Mouse (Mus musculus): ENCODE results near the gene Gm5426.
"Not testable (repeated sequence)": the region's sequence is repeated elsewhere in the genome, so short reads cannot be mapped to it uniquely, and the experiment has no call there.

Gm5426 gene

DNA sequence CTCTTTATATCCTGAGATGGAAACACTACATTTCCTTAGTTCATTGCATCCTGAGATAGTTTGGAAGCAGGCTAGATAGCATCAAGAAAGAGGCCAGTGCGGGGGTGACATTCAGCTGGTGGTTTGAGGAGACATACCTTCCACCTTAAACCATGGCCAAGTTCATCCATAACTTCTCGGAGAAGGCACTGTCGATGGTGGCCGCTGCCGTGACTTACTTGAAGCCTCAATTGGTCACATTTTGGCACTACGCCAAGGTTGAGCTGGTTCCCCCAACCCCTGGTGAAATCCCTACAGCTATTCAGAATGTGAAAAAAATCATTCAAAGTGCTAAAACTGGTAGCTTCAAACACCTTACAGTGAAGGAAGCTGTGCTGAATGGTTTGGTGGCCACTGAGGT lies at the start of gene Gm5426:
Gm5426 (plus strand) TSS at position 153 of the 400 bp plus-strand sequence.
- DNase-seq (ENCODE audit: low read depth), result not testable (repeated sequence)

GRCm38 (mm10) chr10:96089744-96090143 lies 46.7 kb upstream of the Gm5426 start:
- no peak for DNase-seq (ENCODE audit: low read depth)

- no peak for DNase-seq (ENCODE audit: low read depth)
Observed at GRCm38 (mm10) chr10:96090388-96090787, 46.0 kb upstream of the Gm5426 start.

DNA sequence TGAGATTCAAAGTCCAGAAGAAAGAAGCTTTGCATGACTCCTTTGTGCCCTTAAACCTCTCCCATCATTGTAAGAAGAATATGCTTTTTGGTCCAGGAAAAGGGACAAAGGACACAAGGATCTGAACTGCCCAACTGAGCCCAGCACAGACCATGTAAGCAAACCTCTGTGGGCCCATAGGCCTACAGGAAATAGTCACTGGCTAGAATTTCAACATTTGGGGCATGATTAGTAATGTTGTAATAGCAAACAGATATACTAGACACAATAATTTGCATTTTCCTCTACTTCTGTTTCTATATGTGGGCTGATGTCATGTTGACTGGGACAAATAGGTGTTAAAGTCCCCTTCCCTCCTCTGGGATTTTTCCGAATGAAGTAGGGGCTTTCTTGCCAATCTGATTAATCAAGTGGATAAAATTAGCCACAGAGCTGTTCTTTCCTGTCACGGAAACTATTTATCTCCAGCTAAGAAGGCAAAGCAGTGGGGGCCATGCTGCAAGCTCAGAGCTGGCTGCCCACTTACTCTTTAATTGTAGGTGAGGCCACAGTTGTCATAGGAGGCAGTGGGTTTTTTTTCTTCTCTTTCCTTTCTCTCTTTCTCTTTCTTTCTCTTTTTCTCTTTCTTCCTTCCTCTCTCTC lies 42.4 kb upstream of the Gm5426 start:
- DNase-seq (ENCODE audit: low read depth), result no peak

DNA sequence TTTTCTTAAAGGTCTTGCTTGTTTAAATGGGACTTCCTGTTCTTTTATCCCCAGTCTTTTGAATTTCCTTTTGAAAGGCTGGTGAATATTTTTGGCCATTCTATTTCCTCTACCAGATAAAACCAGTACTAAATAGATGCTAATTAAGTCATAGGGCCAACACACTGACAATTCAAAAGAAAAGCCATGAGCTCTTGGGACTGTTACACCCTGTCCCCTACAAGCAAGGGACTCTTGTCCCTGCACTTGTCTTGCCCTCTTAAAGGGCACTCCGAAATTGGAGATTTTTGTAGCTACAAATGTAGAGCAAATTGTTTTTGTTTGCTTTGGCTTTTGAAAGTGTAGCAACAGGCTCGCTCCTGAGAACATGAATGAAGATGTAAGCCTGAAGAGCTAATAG lies 41.8 kb upstream of the Gm5426 start:
- no peak for DNase-seq (ENCODE audit: low read depth)

- no peak for DNase-seq (ENCODE audit: low read depth)
Observed at GRCm38 (mm10) chr10:96096730-96097129, 39.7 kb upstream of the Gm5426 start.

GRCm38 (mm10) chr10:96101035-96101434 lies 35.4 kb upstream of the Gm5426 start:
- no peak for DNase-seq (ENCODE audit: low read depth)

- DNase-seq (ENCODE audit: low read depth), result peak; percentile 27
Observed at GRCm38 (mm10) chr10:96104158-96104557, 32.2 kb upstream of the Gm5426 start.

DNA sequence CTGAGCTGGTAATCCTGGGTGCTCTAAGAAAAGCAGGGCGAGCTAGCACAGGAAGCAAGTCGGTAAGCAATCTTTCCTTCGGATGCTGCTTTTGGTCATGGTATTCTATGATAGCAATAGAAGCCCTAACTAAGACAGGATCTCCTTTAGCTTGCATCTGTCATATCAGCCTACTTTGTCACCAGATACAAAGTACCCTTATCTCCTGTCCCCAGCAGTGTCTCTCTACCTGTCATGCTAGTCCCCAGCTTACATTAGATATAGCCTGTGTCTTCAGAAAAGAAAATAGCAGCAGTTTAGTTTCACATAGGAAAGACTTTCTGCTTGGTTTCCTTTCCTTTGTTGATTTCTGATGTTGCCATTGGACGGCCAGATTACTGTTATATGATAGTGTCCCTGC lies 31.8 kb upstream of the Gm5426 start:
- DNase-seq (ENCODE audit: low read depth), result peak; percentile 42

DNA sequence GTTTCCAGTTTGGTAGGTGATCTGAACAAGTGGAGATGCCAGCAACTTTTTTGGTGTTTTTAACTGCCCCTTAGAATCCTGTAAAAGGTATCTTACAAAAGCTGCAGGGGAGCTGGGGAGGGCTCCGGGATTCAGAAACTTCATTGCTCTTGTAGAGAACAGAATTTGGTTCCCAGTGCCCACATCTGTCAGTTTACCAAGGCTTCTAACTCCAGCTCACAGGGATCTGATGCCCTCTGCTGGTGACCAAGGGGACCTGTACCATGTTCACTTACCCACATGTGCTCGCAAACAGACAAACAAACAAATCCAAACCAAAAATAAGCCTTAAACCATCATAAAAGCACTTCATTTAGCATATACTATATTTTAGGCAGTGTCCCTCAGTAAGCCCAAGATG lies 31.3 kb upstream of the Gm5426 start:
- DNase-seq (ENCODE audit: low read depth), result peak; percentile 46

GRCm38 (mm10) chr10:96106972-96107720 lies 29.3 kb upstream of the Gm5426 start:
- no peak for DNase-seq (ENCODE audit: low read depth)

DNA sequence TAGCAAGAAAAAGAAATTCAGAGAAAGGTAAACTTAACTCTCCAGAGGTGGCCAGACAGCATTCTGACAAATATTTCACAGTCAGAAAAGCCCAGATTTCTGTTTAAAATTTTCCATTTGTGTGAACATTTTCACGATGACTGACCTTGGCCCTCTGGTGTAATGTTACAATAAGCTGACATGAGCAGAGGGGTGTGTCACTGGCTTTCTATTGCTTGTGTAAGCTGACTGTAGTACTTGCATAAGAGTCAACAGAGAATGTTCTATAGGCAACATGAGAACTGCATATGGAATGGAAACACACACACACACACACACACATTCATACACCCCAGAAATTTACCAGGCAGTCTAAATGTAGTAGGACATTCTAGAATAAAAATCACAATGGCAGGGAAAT lies 28.6 kb upstream of the Gm5426 start:
- DNase-seq (ENCODE audit: low read depth), result no peak

DNA sequence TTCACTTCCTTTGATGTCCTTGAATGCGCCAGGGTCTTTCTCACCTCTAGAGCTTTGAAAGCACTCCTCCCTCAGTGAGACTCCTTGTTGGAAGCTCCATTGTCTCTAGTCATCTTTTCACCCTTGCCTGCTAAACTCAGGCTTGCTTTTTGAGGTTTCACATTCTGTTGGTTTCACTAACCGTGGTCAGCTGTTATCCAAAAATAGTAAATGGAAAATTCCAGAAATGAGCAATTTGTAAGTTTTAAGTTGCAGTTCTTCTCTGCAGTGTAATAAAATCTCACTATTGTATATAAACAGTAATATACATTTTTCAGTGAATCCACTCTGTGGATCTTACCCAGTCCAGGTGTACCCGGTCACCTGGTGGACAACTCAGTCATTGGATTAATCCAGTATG lies 21.1 kb upstream of the Gm5426 start:
- no peak for DNase-seq (ENCODE audit: low read depth)

GRCm38 (mm10) chr10:96120821-96121220 lies 15.6 kb upstream of the Gm5426 start:
- no peak for DNase-seq (ENCODE audit: low read depth)

DNA sequence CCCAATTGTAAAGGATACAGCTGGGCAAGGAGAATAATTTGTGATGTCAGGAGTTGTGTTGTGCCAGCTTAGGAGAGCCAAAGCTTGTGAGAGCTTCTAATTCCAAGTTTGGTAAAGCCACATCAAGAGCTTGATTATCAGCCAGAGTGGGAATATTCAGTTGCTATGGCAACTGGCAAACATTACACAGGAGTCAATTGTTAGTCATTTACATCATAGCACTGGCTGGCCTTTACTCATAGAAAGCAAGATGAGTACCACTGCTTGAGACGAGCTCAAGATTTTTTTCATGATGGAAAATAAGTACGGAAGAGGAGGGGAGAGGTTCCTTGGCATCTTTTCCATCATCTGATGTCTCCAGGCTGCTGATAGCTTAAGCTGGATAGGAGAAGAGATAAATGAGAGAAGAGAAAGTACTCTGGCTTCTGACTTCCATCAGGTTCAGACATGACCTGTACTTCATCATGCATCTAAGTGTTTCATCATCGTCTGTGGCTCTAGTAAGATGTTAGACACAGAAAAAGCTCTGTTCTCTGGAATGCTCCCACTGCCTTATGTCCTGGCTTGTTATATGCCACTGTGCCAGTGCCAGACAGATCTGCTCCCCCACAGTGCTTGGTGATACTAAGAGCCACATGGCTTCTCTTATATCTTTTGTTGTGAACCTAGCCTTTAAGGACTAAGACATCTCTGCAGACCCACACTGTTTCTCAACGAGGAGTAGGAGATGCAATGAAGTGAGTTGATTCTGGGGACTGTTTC lies 15.0 kb upstream of the Gm5426 start:
- no peak for DNase-seq (ENCODE audit: low read depth)

GRCm38 (mm10) chr10:96123885-96124284 lies 12.5 kb upstream of the Gm5426 start:
- no peak for DNase-seq (ENCODE audit: low read depth)

- no peak for DNase-seq (ENCODE audit: low read depth)
Observed at GRCm38 (mm10) chr10:96124290-96124689, 12.1 kb upstream of the Gm5426 start.

DNA sequence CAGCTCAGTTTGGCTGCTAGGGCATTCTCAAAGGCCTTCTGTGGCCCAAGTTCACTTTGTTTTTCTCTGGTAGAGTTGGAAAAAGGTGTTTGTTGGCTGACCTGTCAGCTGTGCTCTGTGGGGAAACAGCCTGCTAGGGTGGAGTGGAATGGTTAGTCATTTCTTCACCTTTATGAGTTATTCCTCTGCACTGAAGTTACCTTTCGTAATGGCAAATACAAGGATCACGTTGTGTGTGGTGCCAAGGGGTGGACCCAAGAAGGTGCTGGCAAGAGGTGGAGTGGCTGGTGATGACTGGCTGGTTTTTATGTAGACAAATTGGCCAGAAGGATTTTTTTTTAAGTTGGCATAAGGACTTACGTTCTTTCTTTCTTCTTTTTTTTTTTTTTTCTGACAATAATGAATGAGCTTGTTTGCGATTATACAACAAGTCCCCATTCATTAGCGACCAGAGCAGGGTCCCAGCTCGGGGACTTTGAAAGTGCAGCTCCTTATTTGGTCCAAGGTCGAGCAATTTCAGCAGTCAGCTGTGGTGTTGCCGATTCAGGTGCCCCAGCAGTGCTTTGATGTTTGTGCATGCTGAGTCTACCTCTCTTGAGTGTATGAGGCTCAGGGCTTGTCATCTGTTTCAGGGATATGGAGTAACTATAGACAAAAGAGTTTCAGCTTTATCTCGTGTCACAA lies 10.5 kb upstream of the Gm5426 start:
- no peak for DNase-seq (ENCODE audit: low read depth)

- DNase-seq (ENCODE audit: low read depth), result no peak
Observed at GRCm38 (mm10) chr10:96129213-96129612, 7.2 kb upstream of the Gm5426 start.

DNA sequence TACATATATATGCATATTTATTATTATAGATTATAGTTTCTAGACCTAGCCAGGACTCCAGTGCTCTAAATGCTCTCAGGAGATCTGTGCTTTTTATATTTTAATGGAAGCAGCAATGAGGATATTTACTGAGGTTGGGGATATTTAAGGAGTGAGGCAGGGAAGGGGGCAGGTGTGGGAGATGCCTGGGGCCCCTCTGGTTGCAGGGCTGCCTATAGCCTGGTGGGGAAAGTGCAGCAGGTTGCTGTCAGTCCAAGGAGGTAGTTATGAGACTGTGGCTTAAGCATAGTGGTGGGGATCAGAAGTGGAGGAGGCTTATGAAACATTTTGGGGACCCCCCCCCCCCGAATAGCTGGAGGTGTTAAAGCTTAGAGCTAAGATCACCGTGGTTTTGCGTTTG lies 6.0 kb upstream of the Gm5426 start:
- DNase-seq (ENCODE audit: low read depth), result no peak

DNA sequence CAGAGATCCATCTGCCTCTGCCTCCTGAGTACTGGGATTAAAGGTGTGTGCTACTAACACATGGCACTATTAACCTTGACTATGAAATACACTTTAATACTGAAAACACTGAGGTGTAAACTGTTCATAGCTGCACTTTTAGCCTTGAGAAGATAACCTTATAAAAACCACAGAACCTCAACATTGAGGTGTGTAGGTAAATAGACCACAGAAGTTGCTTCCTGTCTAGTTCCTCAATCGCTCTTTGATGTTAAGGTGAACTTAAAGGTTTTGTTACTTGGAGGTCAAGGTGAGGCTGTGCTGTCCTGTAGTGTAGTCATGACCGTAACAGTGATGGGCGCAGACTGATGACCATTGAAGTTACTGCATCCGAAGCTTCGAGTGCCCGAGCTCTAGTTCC lies 5.3 kb upstream of the Gm5426 start:
- DNase-seq (ENCODE audit: low read depth), result no peak

DNA sequence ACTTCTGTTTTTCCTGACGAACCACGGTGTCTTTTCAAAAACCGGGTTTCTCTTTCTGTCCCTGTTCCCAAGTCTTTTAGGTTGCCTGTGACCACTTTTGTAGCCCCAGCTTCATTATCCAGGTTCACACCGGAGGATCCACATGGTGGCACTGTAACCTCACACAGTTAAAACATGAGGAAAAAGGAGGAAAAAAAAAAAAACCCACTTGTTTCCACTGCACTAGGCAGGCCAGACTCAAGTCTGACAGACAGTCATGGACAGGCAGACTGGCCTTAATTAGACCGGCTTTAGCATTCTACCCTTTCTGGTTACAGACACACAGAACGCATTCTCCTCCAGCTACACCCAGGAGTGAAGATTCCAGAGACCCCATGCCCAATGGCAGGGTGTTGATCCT lies 4.2 kb upstream of the Gm5426 start:
- DNase-seq (ENCODE audit: low read depth), result peak; percentile 16

Measured in c-Kit-positive CD71-positive TER-119-negative erythroid progenitor cells, embryonic 14.5 days (primary cell).